Mouse (Mus musculus): ENCODE measurements around the gene Atg2b. TPM values are rescaled to one million over a fixed set of nuclear protein-coding genes. Genes with fewer than 3 reads are reported as not detected.

Atg2b gene
- polyA plus RNA-seq, 2 experiments from 2014 or later = 10.1 to 14.4 TPM

- ATAC-seq = no peak
Measured at GRCm38 (mm10) chr12:105590786-105591185, 94.2 kb downstream of the Atg2b start.

- ATAC-seq = no peak
Measured at GRCm38 (mm10) chr12:105587526-105587925, 97.5 kb downstream of the Atg2b start.

- ATAC-seq = no peak
Measured at GRCm38 (mm10) chr12:105584851-105585250, 100.2 kb downstream of the Atg2b start.

- ATAC-seq = no peak
Measured at GRCm38 (mm10) chr12:105583484-105583883, 101.5 kb downstream of the Atg2b start.

- ATAC-seq = no peak
Measured at GRCm38 (mm10) chr12:105582486-105582885, 102.5 kb downstream of the Atg2b start.

GRCm38 (mm10) chr12:105580490-105580889 lies 104.5 kb downstream of the Atg2b start:
- no peak for ATAC-seq

- no peak for ATAC-seq
Measured at GRCm38 (mm10) chr12:105574356-105574755, 110.7 kb downstream of the Atg2b start.

- ATAC-seq = no peak
Measured at GRCm38 (mm10) chr12:105572622-105573021, 112.4 kb downstream of the Atg2b start.

- no peak for ATAC-seq
Measured at GRCm38 (mm10) chr12:105571867-105572266, 113.1 kb downstream of the Atg2b start.

Other genes starting within 250 kb of the Atg2b start
- gene D430019H16Rik, start 231.4 kb downstream of the Atg2b start, polyA plus RNA-seq (2017; shearing (Covaris generic)) = under 1 TPM; 0.39 to 0.70 TPM
- not detected for gene Bdkrb2, start 122.0 kb downstream of the Atg2b start, polyA plus RNA-seq (2017; shearing (Covaris generic))
- 1 to 10 TPM; 3.1 to 3.5 TPM for gene Bdkrb1, start 82.1 kb downstream of the Atg2b start, polyA plus RNA-seq (2017; shearing (Covaris generic))
- 10 to 100 TPM; 38.3 to 38.4 TPM for gene Gskip, start 382 bp downstream of the Atg2b start, polyA plus RNA-seq (2017; shearing (Covaris generic))
- gene Ak7, start 20.8 kb upstream of the Atg2b start, polyA plus RNA-seq (2017; shearing (Covaris generic)) = under 1 TPM; 0.58 to 0.89 TPM
- 100 to 1,000 TPM; 102 to 103 TPM for gene Papola, start 99.5 kb upstream of the Atg2b start, polyA plus RNA-seq (2017; shearing (Covaris generic))

Measured in CD4-positive, CD25-positive, alpha-beta regulatory T cell, adult 4 months (primary cell).